Mouse (Mus musculus) layer of hippocampus, postnatal 14 days (tissue): Measurements from ENCODE around the gene Appl2. TPM values are rescaled to one million over a fixed set of nuclear protein-coding genes. Genes with fewer than 3 reads are reported as not detected.
"Not testable (repeated sequence)": the region's sequence is repeated elsewhere in the genome, so short reads cannot be mapped to it uniquely, and the experiment has no call there.

Experiments used
- DNase-seq, 2 experiments: peaks; one replicate each; pipeline ENCODE4 v3.0.0; 2021 to 2022; ENCODE audit warnings: low spot score in 2 of 2, mixed read lengths in 1 of 2
- long read RNA-seq, 2 experiments: library from polyadenylated mRNA; stranded (forward); transcript quantifications; one replicate each; pipeline ENCODE4 v2.0.0; 2021
- total RNA-seq, 2 experiments: library from RNA; stranded (reverse); gene quantifications; 2 replicates each; pipeline ENCODE4 v1.2.3; 2021

Appl2 gene
- 10 to 100 TPM; 52.1 to 57.4 TPM for total RNA-seq
- long read RNA-seq, experiment 1, transcript Appl2-201 (21 exons, 3,020 nt): major isoform, 15 of 34 reads
- long read RNA-seq, experiment 1, partial matches to known transcripts: 3 of 34 reads
- long read RNA-seq, experiment 1, other reads (novel, unspliced or antisense): 16 of 34 reads
- long read RNA-seq, experiment 2, transcript Appl2-201 (21 exons, 3,020 nt): major isoform, 15 of 40 reads
- long read RNA-seq, experiment 2, partial matches to known transcripts: 2 of 40 reads
- long read RNA-seq, experiment 2, other reads (novel, unspliced or antisense): 23 of 40 reads

- peak; percentile 85 to 94 for DNase-seq
Observed at GRCm38 (mm10) chr10:83648131-83649020, at the start of gene Appl2. Appl2 (minus strand) TSS chr10:83648738.

DNA sequence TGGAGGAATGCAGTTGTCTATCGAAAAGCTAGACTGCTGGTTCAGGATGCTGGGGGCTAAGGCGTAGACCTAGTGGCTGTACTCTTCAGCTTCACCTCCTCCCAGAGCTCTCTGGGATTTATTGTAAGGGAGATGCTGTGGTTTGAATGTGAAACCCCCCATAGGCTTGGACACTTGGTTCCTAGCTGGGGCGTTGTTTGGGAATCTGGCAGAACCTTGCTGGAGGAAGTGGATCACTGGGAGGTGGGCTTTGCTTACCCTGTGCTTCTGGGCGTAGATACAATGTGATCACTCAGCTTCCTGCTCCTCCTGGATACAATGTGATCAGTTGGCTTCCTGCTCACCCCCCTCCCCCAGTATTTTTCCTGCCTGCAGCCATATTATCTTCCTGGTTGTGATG, 47.7 kb upstream of the Appl2 start:
- DNase-seq: no peak

- DNase-seq: no peak
Observed at GRCm38 (mm10) chr10:83692175-83692895, 43.8 kb upstream of the Appl2 start.

DNA sequence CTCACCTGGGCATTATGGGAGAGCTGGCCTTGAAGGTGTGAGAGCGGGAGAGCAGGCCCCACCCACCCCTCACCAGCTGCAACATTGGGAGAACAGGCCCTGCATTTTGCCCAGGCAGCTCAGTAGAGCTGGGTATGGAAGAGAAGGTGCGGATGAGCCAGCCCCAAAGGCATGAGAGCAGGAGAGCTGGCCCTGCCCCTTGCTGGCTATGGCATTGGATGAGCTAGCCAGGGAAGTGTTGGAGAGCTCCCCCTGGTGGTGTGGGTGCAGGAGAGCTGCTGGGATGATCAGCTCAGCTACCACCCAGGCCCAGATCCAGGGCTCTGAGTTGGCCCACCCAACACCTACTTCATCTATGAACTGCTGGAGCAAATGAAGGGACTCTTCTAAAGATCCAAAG, 39.7 kb upstream of the Appl2 start:
- no peak for DNase-seq

- peak; percentile 4 to 7 for DNase-seq
Observed at GRCm38 (mm10) chr10:83681334-83681733, 32.8 kb upstream of the Appl2 start.

GRCm38 (mm10) chr10:83666556-83666955, 18.0 kb upstream of the Appl2 start:
- no peak for DNase-seq

DNA sequence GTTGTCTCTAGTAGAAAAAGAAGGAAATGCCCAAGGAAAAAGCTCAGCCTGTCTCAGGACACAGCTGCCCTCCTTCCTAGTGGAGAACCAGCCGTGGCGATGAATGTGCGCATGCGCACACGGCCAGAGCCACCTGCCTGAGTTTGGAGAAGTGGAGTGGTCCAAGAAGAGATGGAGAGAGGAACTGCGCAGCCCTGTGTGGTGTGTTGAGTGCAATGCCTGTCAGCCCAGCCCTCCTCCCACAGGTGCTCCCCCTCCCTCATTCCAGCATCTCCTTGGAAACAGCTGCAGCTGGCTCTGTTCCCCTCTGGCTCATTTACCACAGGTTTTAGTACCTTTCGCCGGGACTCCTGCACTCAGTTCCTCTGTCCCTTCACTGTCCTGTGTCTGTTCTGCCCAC, 13.4 kb upstream of the Appl2 start:
- DNase-seq: no peak

GRCm38 (mm10) chr10:83660605-83661004, 12.1 kb upstream of the Appl2 start:
- no peak for DNase-seq

GRCm38 (mm10) chr10:83654591-83654990, 6.1 kb upstream of the Appl2 start:
- DNase-seq: no peak

DNA sequence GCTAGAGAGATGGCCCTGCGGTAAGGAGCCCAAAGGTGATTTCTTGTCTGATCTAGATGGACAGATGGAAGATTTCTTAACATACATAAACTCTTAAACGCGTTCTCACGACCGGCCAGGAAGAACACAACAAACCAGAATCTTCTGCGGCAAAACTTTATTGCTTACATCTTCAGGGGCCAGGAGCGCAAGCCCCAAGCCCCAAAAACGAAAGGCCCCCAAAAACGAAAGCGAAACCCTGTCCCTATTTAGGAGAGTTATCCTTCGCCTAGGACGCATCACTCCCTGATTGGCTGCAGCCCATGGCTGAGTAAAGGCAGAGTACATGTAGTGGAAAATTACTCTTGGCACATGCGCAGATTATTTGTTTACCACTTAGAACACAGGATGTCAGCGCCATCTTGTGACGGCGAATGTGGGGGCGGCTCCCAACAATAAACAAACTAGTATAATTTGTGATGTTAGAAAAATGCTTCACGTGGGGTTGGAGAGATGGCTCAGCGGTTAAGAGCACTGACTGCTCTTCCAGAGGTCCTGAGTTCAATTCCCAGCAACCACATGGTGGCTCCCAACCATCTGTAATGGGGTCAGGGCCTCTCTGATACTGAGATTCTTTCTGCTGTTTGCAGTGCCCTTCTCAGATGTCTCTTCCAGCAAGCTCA, 3.8 kb upstream of the Appl2 start:
- DNase-seq: not testable (repeated sequence)

GRCm38 (mm10) chr10:83649037-83649436, 499 bp upstream of the Appl2 start:
- no peak for DNase-seq

- no peak for DNase-seq
Observed at GRCm38 (mm10) chr10:83646351-83646885, 2.1 kb downstream of the Appl2 start.

DNA sequence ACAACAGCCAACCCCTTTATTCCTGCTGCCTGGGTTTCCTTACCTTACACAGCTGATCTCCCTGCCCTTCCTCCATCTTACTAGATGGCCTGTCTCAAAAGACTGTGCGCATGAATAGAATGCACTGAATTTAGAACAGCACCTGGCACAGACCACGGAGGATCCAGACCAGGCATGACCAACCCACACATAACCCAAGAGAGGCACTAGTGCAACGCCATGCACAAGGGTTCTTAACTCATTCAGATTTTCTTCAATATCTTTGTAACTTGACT, 2.9 kb downstream of the Appl2 start:
- no peak for DNase-seq

- DNase-seq: peak in 1 of 2 experiments; percentile 42
Observed at GRCm38 (mm10) chr10:83644865-83645715, 3.4 kb downstream of the Appl2 start.

DNA sequence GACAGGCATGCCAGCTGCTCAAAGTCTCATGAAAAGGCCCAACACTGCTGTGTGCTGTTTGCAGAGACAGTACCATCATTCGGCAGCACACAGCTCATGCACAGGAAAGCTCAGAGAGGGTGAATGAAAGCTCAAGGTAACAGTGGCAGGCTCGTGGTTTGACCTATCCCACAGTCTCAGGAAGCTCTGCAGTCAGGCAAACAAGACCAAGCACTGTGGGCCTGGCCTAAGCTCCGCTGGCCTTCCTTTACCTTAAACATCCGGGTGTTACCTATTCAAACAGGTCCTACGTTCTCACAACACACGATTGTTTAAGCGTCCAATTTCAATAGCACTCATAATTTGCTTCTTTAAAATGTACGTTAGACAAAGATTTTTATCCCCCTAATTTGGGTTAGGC, 4.4 kb downstream of the Appl2 start:
- DNase-seq: no peak

DNA sequence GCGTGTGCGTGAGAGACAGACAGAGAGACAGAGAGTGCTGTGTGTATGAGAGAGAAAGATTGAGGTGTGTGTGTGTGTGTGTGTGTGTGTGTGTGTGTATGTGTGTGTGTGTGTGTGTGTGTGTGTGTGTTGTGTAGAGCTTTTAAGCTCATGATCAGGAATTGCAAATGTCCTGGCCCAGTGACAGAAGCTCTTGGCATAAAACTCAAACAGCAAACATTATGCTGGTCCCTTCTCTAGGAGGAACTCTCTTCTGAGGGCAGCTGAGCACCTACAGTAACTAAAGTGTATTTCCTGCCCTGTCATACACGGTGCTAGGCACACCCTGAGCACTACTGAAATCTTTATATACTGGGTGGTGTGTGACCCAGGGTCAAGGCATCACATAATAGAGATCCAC, 6.9 kb downstream of the Appl2 start:
- DNase-seq: no peak

DNA sequence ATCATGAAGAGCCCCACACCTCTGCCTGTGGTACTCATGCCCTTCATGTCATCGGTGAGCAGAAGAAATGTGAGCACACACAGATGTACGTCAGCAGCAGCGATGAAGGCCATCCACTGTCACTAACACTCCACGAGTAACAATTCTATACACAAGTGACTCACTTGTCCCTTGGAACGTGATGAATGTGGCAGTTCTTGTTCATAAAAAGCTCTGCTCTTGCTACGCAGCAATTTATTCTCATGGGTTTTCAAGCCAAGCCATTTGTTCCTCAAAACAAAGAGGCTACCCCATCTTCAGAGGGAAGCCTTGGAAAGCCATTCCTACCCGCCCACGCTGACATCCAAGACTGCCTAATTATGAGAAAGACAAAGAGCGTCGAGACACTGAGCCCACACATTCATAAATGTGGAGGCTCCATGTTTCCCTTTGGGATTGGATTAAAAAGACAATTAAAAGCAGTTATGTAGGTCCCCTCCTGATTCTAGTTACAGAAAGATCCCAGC, 8.6 kb downstream of the Appl2 start:
- DNase-seq: peak in 1 of 2 experiments; percentile 52

- DNase-seq: peak in 1 of 2 experiments; percentile 79
Observed at GRCm38 (mm10) chr10:83637295-83637694, 11.2 kb downstream of the Appl2 start.

- DNase-seq: no peak
Observed at GRCm38 (mm10) chr10:83636191-83636590, 12.3 kb downstream of the Appl2 start.

DNA sequence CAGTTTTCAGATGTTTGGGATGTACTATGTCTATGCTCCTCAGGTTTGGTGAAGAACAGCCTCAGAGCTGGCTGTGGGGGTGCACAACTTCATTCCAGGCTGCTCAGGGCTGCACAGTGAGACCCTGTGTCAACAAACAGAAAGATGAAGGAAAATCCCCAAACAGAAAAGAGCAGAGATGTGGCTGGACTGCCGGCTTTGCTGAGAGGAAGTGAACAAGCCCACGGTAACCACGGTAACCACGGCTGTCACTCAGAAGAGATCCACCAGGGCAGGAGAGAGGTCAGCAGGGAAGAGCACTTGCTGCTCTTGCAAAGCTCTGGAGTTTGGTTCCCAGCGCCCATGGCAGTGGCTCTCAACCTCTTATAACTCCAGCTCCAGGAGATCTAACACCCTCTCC, 14.1 kb downstream of the Appl2 start:
- DNase-seq: no peak
